Mouse (Mus musculus) kidney, postnatal 36 days (tissue): ENCODE results near the gene Zfp59.

Experiments used
- DNase-seq, 2 experiments: peaks; one replicate each; pipeline ENCODE4 v3.0.0; 2021 to 2022; ENCODE audit warnings: mixed read lengths in 2 of 2

Zfp59 gene

GRCm38 (mm10) chr7:27881721-27882120, 43.3 kb downstream of the Zfp59 start:
- no peak for DNase-seq

- DNase-seq: peak; percentile 2 to 42
These were observed 62.2 kb downstream of the Zfp59 start for GRCm38 (mm10) chr7:27900601-27901000.

DNA sequence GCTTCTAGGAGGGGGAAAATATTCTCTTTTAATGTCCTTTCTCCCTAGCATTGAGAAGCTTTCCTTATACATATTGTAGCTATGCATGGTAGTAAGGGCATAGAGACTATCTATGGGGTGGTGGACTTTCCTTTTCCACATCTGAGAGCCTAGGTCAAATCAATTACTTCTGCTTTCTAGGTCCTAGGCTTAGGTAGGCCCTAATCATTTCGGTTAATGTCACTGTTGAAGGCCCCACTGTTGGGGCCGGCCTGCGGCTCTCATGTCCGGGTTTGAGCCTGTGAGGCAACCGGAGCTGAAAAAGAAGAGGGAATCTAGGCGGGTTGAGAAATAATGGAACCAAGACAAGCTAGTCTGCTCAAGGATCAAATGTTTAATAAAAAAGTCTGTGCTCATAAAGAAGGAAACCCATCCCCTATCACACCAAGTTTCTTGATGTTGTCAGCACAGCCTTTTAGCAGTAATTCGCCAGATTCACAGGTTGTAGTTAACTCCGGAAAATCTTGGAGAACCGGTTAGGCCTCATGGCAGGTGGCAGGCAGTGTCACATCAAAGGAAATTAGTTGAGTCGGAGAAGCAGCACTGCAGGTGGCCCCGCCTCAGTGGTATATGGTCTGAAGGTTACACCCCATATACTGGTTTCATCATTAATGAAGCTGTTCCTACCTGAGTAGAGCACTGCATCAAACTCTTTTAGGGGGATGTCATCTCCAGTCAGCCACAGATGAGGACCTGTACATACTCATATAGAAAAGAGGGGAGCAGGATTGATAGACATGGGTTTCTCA, 66.8 kb downstream of the Zfp59 start:
- DNase-seq: no peak
